Mouse (Mus musculus): Measurements from ENCODE around the gene Fndc4. TPM values are rescaled to one million over a fixed set of nuclear protein-coding genes. Genes with fewer than 3 reads are reported as not detected.

Gene Fndc4
- polyA plus RNA-seq, 1 experiment: 17.8 TPM

- Histone ChIP-seq H3K4me1 (ENCODE audit: control insufficient read depth, insufficient read depth, low read length) (no peaks in the 10 kb centered on the region), H3K4me3 (replicated peaks; ENCODE audit: extremely low read depth, low read depth, low read length) (no peak within 1 kb of the TSS)
- TF ChIP-seq POLR2A (IDR thresholded peaks at IDR 0.05; ENCODE audit: borderline replicate concordance, extremely low read depth, low read depth, low read length) (no peak), CTCF (IDR thresholded peaks at IDR 0.05; ENCODE audit: insufficient read depth, low read length) (no peak)
- 60% methylated on average over 13 of the region's 13 CpGs for WGBS
- no peak for DNase-seq
Observed at GRCm38 (mm10) chr5:31297047-31297757, 1.3 kb upstream of the Fndc4 start, which contains the start of gene Gckr. Gene Gckr (plus strand): TSS chr5:31297443.

- Histone ChIP-seq H3K4me3 (replicated peaks; ENCODE audit: extremely low read depth, low read depth, low read length) (peak overlapping the region; percentile 51), H3K4me1 (ENCODE audit: control insufficient read depth, insufficient read depth, low read length) (peaks cover 6% of the 10 kb centered on the region)
- no peak for DNase-seq
- TF ChIP-seq POLR2A (IDR thresholded peaks at IDR 0.05; ENCODE audit: borderline replicate concordance, extremely low read depth, low read depth, low read length) (no peak), CTCF (IDR thresholded peaks at IDR 0.05; ENCODE audit: insufficient read depth, low read length) (no peak)
- 10% methylated on average over 29 of the region's 29 CpGs for WGBS
Observed at GRCm38 (mm10) chr5:31294964-31295605, 795 bp downstream of the Fndc4 start.

- Histone ChIP-seq H3K4me3 (replicated peaks; ENCODE audit: extremely low read depth, low read depth, low read length) (peak overlapping the region; percentile 80), H3K4me1 (ENCODE audit: control insufficient read depth, insufficient read depth, low read length) (peaks cover 6% of the 10 kb centered on the region)
- no peak for DNase-seq
- TF ChIP-seq POLR2A (IDR thresholded peaks at IDR 0.05; ENCODE audit: borderline replicate concordance, extremely low read depth, low read depth, low read length): no peak
- TF ChIP-seq CTCF (IDR thresholded peaks at IDR 0.05; ENCODE audit: insufficient read depth, low read length): no peak
- 2% methylated on average over 9 of the region's 9 CpGs for whole genome bisulfite sequencing
Observed at GRCm38 (mm10) chr5:31291361-31291688, 4.6 kb downstream of the Fndc4 start.

GRCm38 (mm10) chr5:31290521-31291360 is 5.1 kb downstream of the Fndc4 start, which contains the start of gene Ift172:
Gene Ift172 (minus strand): TSS chr5:31291116.
- peak; percentile 88; the same call in 1 of the 2 replicates for TF ChIP-seq POLR2A (IDR thresholded peaks at IDR 0.05; ENCODE audit: borderline replicate concordance, extremely low read depth, low read depth, low read length)
- TF ChIP-seq CTCF (IDR thresholded peaks at IDR 0.05; ENCODE audit: insufficient read depth, low read length): no peak
- Histone ChIP-seq H3K4me1 (ENCODE audit: control insufficient read depth, insufficient read depth, low read length) (peaks cover 6% of the 10 kb centered on the region), H3K4me3 (replicated peaks; ENCODE audit: extremely low read depth, low read depth, low read length) (peak within 1 kb of the TSS; percentile 90)
- 2% methylated on average over 45 of the region's 45 CpGs for WGBS
- peak; percentile 94 for DNase-seq

GRCm38 (mm10) chr5:31289626-31290230 is 6.2 kb downstream of the Fndc4 start:
- WGBS: 72% methylated on average over 3 of the region's 3 CpGs
- no peak for DNase-seq
- Histone ChIP-seq H3K4me3 (replicated peaks; ENCODE audit: extremely low read depth, low read depth, low read length) (no peak overlapping the region), H3K4me1 (ENCODE audit: control insufficient read depth, insufficient read depth, low read length) (peaks cover 6% of the 10 kb centered on the region)
- no peak for TF ChIP-seq CTCF (IDR thresholded peaks at IDR 0.05; ENCODE audit: insufficient read depth, low read length)
- TF ChIP-seq POLR2A (IDR thresholded peaks at IDR 0.05; ENCODE audit: borderline replicate concordance, extremely low read depth, low read depth, low read length): no peak

- TF ChIP-seq POLR2A (IDR thresholded peaks at IDR 0.05; ENCODE audit: borderline replicate concordance, extremely low read depth, low read depth, low read length) (no peak), CTCF (IDR thresholded peaks at IDR 0.05; ENCODE audit: insufficient read depth, low read length) (no peak)
Observed at GRCm38 (mm10) chr5:31288655-31289054, 7.2 kb downstream of the Fndc4 start.

GRCm38 (mm10) chr5:31288225-31288624 is 7.7 kb downstream of the Fndc4 start:
- 53% methylated on average over 4 of the region's 4 CpGs for WGBS
- peaks cover 6% of the 10 kb centered on the region for H3K4me1 ChIP-seq (ENCODE audit: control insufficient read depth, insufficient read depth, low read length)
- TF ChIP-seq POLR2A (IDR thresholded peaks at IDR 0.05; ENCODE audit: borderline replicate concordance, extremely low read depth, low read depth, low read length) (no peak), CTCF (IDR thresholded peaks at IDR 0.05; ENCODE audit: insufficient read depth, low read length) (no peak)
- no peak overlapping the region for H3K4me3 ChIP-seq (replicated peaks; ENCODE audit: extremely low read depth, low read depth, low read length)
- DNase-seq: no peak

More at GRCm38 (mm10) chr5:31288655-31289054, 7.2 kb downstream of the Fndc4 start:
- Histone ChIP-seq H3K4me3 (replicated peaks; ENCODE audit: extremely low read depth, low read depth, low read length) (no peak overlapping the region), H3K4me1 (ENCODE audit: control insufficient read depth, insufficient read depth, low read length) (peaks cover 6% of the 10 kb centered on the region)
- 38% methylated on average over 3 of the region's 3 CpGs for WGBS
- DNase-seq: no peak

GRCm38 (mm10) chr5:31279245-31279988 is 16.5 kb downstream of the Fndc4 start:
- 77% methylated on average over 20 of the region's 20 CpGs for WGBS
- no peak for TF ChIP-seq CTCF (IDR thresholded peaks at IDR 0.05; ENCODE audit: insufficient read depth, low read length)
- no peak for TF ChIP-seq POLR2A (IDR thresholded peaks at IDR 0.05; ENCODE audit: borderline replicate concordance, extremely low read depth, low read depth, low read length)
- no peak for DNase-seq

More at GRCm38 (mm10) chr5:31279245-31279988, 16.5 kb downstream of the Fndc4 start:
- Histone ChIP-seq H3K4me3 (replicated peaks; ENCODE audit: extremely low read depth, low read depth, low read length) (no peak overlapping the region), H3K4me1 (ENCODE audit: control insufficient read depth, insufficient read depth, low read length) (no peaks in the 10 kb centered on the region)

Data from lung, adult 2 months (tissue).